Mouse (Mus musculus) lung, postnatal 25 days (tissue): Measurements from ENCODE around the gene Sowaha.
"Not testable (repeated sequence)": the region's sequence is repeated elsewhere in the genome, so short reads cannot be mapped to it uniquely, and the experiment has no call there.

Experiments
- DNase-seq: peaks from one replicate; pipeline ENCODE4 v3.0.0; 2022; ENCODE audit warnings: low spot score

Gene Sowaha

GRCm38 (mm10) chr11:53436338-53436737, 43.7 kb downstream of the Sowaha start:
- no peak for DNase-seq

GRCm38 (mm10) chr11:53435504-53435903, 44.6 kb downstream of the Sowaha start:
- DNase-seq, result no peak

GRCm38 (mm10) chr11:53433057-53433456, 47.0 kb downstream of the Sowaha start:
- DNase-seq, result no peak

DNA sequence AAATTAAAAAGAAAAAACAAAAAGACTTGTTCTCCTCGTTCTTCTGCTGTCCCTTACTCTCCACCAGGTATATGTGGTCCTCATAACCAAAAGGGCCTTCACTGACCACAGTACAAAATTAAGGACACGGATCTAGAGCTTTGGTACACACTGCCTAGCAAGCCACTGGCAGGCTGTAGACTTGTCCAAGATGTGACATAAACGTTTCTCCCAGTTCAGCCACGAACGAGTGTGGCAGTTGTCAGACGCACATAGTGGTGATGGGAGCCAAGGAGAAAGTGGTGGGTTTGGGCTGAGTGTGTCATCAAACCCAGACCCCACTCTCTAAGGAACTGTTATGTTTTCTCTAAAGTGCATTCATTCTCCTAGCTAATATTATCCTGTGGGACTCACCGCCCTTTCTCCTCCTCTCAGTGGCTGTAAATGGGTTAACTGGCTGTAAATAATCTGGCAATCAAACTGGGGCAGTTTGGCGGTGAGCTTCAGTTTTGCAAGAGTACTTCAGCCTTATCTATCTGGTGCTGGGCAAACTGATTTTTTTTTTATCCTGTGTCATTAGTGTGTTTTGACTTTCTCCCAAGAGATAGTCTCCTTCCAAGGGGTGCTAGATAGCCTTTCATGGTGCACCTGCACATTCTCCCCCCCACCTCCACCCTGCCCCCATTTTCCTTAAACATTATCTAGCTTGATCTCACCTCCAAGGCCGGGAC, 48.6 kb downstream of the Sowaha start:
- DNase-seq, result peak; percentile 31

GRCm38 (mm10) chr11:53430670-53431346, 49.3 kb downstream of the Sowaha start, which contains the start of the genes Uqcrq and Gdf9:
Gene Uqcrq, minus strand, starts transcription at chr11:53430831.
Gene Gdf9, plus strand, starts transcription at chr11:53431023.
- peak; percentile 100 for DNase-seq

- DNase-seq, result no peak
Observed at GRCm38 (mm10) chr11:53430300-53430669, 49.8 kb downstream of the Sowaha start.

GRCm38 (mm10) chr11:53429182-53429581, 50.9 kb downstream of the Sowaha start:
- no peak for DNase-seq

GRCm38 (mm10) chr11:53428716-53429057, 51.4 kb downstream of the Sowaha start:
- no peak for DNase-seq

GRCm38 (mm10) chr11:53427993-53428715, 51.9 kb downstream of the Sowaha start:
- DNase-seq, result no peak

- DNase-seq, result not testable (repeated sequence)
Observed at GRCm38 (mm10) chr11:53426914-53427313, 53.2 kb downstream of the Sowaha start.
